Mouse (Mus musculus): Measurements from ENCODE around the gene Foxc2. TPM values are rescaled to one million over a fixed set of nuclear protein-coding genes. Genes with fewer than 3 reads are reported as not detected.

Gene Foxc2
- total RNA-seq, 1 experiment from 2014 or later = not detected

GRCm38 (mm10) chr8:121164017-121164469, 48.1 kb downstream of the Foxc2 start:
- peak in 1 of 2 experiments; percentile 30; a peak in 1 of 4 replicates for ATAC-seq (replicated peaks in 1 of 2; ENCODE audit: insufficient read depth in 1 of 2, low FRiP score in 2 of 2, low TSS enrichment in 1 of 2, low read depth in 1 of 2, poor library complexity in 2 of 2, severe bottlenecking in 2 of 2)

GRCm38 (mm10) chr8:121168033-121168432, 52.1 kb downstream of the Foxc2 start:
- ATAC-seq (replicated peaks in 1 of 2; ENCODE audit: insufficient read depth in 1 of 2, low FRiP score in 2 of 2, low TSS enrichment in 1 of 2, low read depth in 1 of 2, poor library complexity in 2 of 2, severe bottlenecking in 2 of 2) = no peak

Other genes with a start within 250 kb of the Foxc2 start
- 0.19 TPM in 1 of 2 replicates, not detected in the other for gene Foxf1, start 31.8 kb upstream of the Foxc2 start, total RNA-seq (2017)
- 7.8 and 13.6 TPM in 2 replicates for gene Mthfsd, start 7.8 kb upstream of the Foxc2 start, total RNA-seq (2017)
- gene Foxl1, start 11.8 kb downstream of the Foxc2 start, total RNA-seq (2017) = not detected in 2 replicates